Mouse (Mus musculus): ENCODE measurements around the gene Tbc1d24. TPM values are rescaled to one million over a fixed set of nuclear protein-coding genes. Genes with fewer than 3 reads are reported as not detected.

Tbc1d24 gene
- polyA plus RNA-seq, 1 experiment from 2014 or later, result 11.1 TPM

DNA sequence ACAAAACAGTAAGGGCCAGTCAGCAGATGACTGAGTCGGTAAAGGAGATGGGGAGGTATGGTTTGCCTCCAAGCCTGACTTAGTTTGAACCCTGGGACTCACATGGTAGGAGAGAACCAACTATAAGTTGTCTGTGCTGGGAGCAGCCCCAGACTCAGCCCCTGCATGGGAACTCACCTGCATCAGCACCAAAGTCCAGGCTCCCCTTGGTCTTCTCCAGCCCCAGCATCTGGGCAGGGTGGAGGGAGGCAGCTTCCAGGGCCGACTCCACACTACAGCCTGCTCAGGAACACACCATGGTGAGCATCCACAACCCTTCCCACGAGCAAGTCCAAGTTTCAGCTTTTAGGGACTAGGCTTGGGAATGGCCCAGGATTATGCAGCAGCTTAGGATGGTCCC lies 49.0 kb downstream of the Tbc1d24 start:
- ATAC-seq, result no peak
- H3K27me3 ChIP-seq (replicated peaks), result no peaks in the 10 kb centered on the region
- H3K9ac ChIP-seq, result no peak overlapping the region
- H3K27ac ChIP-seq, result no peak overlapping the region
- peaks cover 33% of the 10 kb centered on the region for H3K4me1 ChIP-seq
- H3K4me3 ChIP-seq, result no peak overlapping the region
- WGBS (ENCODE audit: insufficient replicate concordance), result 71% methylated on average over 3 of the region's 3 CpGs
- no peaks in the 10 kb centered on the region for H3K9me3 ChIP-seq (replicated peaks)
- H3K36me3 ChIP-seq, result peaks cover 20% of the 10 kb centered on the region
- H3K4me2 ChIP-seq, result no peak overlapping the region

DNA sequence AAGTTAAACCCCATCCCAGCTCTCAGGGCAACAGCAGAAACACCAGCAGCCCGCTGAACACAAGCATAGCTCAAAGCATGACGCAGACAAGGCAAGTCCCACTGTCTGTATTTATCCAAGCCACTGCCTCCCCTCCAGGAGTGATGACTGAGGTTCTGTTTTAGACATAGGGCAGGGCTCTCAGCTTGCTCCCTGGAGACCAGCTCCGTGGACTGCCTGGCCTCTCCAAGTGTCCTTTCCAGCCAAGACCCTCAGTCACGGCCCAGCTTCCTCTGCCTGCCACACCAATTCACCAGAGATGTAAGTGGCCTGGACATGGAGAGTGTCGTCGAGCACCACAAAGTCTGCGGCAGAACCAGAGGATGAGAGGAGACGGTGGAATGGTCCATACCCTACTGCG lies 49.6 kb downstream of the Tbc1d24 start:
- 79% methylated on average over 9 of the region's 9 CpGs for WGBS (ENCODE audit: insufficient replicate concordance)

DNA sequence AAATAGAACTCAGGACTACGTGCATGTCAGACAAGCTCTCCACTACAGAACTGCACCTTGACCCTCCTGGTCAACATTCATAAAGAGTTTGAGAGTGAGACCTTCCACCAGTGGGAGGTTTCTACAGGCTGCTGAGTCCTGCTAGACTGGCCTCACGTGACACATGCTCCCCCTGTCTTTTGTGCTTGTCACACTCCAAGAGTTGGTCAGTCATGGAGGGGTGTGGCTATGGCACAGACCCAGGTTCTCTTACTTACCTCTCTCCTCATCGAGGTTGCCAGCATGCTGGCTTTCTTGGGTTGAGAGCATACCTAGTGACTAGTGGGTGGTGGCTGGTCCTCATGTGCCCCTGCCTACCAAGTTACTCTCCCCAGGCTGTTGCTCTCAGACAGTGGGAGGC lies 50.9 kb downstream of the Tbc1d24 start:
- Histone ChIP-seq H3K27ac (no peak overlapping the region), H3K4me2 (no peak overlapping the region), H3K4me1 (peaks cover 36% of the 10 kb centered on the region), H3K36me3 (peaks cover 20% of the 10 kb centered on the region), H3K27me3 (replicated peaks) (no peaks in the 10 kb centered on the region), H3K4me3 (no peak overlapping the region), H3K9me3 (replicated peaks) (no peaks in the 10 kb centered on the region), H3K9ac (no peak overlapping the region)
- 64% methylated on average over 3 of the region's 3 CpGs for WGBS (ENCODE audit: insufficient replicate concordance)
- no peak for ATAC-seq

More for the DNA sequence above, 49.6 kb downstream of the Tbc1d24 start:
- no peaks in the 10 kb centered on the region for H3K27me3 ChIP-seq (replicated peaks)
- peaks cover 36% of the 10 kb centered on the region for H3K4me1 ChIP-seq
- no peaks in the 10 kb centered on the region for H3K9me3 ChIP-seq (replicated peaks)
- H3K36me3 ChIP-seq, result peaks cover 20% of the 10 kb centered on the region
- no peak overlapping the region for H3K27ac ChIP-seq
- H3K9ac ChIP-seq, result no peak overlapping the region
- H3K4me2 ChIP-seq, result no peak overlapping the region
- no peak overlapping the region for H3K4me3 ChIP-seq
- no peak for ATAC-seq

DNA sequence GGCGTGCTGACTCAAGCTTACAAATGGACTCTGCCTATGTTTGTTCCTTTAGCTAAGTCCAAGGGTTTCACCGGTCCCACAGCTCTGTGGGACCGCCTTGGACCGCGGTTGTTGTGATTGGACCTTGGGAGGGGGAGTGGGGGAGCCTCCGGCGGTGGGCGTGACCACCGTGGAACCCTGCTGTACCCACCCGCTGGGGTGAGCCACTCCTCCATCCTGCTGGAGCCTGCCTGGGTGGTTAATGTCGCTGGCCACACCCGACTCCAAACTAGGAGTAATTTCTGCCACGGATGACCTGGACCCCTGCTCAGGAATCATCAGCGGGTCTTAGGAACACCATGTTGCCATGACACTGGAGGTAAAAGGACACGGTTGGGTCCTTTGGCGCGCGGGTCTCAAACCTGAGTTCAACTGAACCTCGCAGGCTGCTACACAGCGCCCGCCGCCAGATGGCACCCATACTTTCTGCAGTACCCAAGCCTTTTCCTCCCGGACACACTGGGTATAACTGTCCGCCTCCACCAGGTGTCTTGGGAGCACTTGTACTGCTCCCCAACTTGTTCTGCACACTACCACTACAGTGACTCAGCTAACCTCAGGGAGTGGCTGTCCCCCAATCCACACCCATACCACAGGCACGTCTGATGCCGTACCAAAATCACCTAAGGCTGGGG lies 53.3 kb downstream of the Tbc1d24 start:
- 1% methylated on average over 26 of the region's 26 CpGs for WGBS (ENCODE audit: insufficient replicate concordance)
- Histone ChIP-seq H3K9ac (peak overlapping the region; percentile 67), H3K4me2 (peak overlapping the region; percentile 89), H3K27ac (peak overlapping the region; percentile 84), H3K4me3 (peak overlapping the region; percentile 54), H3K9me3 (replicated peaks) (no peaks in the 10 kb centered on the region), H3K4me1 (peaks cover 28% of the 10 kb centered on the region), H3K27me3 (replicated peaks) (no peaks in the 10 kb centered on the region), H3K36me3 (peaks cover 12% of the 10 kb centered on the region)
- ATAC-seq, result peak; percentile 99

DNA sequence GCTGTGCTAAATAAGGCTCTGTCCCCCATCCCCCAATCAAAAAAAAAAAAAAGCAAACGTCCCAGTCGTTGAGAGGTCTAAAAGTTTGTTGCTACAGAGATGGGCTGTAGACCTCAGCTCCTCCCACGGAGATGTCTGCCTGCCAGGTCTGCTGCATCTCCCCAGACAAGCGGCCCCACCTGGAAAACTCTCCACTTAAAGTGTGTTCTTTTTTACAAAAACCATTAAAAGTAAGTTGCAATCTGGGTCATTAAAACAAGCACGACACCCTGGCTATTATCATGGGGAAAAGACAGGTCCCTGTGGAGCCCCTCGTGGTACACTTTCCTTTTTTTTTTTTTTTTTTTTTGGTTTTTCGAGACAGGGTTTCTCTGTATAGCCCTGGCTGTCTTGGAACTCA lies 54.0 kb downstream of the Tbc1d24 start:
- peaks cover 10% of the 10 kb centered on the region for H3K36me3 ChIP-seq
- no peaks in the 10 kb centered on the region for H3K27me3 ChIP-seq (replicated peaks)
- peak overlapping the region; percentile 89 for H3K4me2 ChIP-seq
- peak overlapping the region; percentile 67 for H3K9ac ChIP-seq
- peak overlapping the region; percentile 54; the same call in 1 of the 2 replicates for H3K4me3 ChIP-seq
- peaks cover 28% of the 10 kb centered on the region for H3K4me1 ChIP-seq
- no peak for ATAC-seq
- peak overlapping the region; percentile 84; the same call in 1 of the 2 replicates for H3K27ac ChIP-seq
- WGBS (ENCODE audit: insufficient replicate concordance), result 21% methylated on average over 7 of the region's 7 CpGs
- H3K9me3 ChIP-seq (replicated peaks), result no peaks in the 10 kb centered on the region

DNA sequence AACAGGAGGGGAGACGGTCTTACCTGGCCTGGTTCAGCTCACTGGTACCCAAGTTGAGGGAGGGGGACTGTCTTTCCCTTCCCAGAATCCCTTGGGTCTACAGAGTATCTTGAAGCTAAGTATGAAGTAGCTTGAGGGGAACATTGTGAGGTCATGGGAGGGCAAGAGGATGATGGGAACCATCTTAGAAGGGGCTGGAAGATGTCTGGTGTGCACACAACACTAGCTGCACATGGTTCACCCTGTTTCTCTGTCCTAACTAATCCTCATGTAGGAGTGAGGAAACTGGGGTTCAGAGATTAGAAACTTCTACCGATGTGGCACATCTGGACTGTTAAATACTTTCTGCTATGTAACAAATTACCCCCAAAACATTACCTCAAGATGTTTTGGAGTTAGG lies 54.5 kb downstream of the Tbc1d24 start, which contains the start of gene Pdpk1:
TSS of gene Pdpk1 (minus strand) at position 101 of the 400 bp plus-strand sequence.
- H3K27me3 ChIP-seq (replicated peaks), result no peaks in the 10 kb centered on the region
- H3K36me3 ChIP-seq, result peaks cover 4% of the 10 kb centered on the region; the same call in 1 of the 2 replicates
- peak within 1 kb of the TSS; percentile 67 for H3K9ac ChIP-seq
- peaks cover 28% of the 10 kb centered on the region for H3K4me1 ChIP-seq
- no peaks in the 10 kb centered on the region for H3K9me3 ChIP-seq (replicated peaks)
- H3K4me3 ChIP-seq, result peak within 1 kb of the TSS; percentile 54
- no peak for ATAC-seq
- WGBS (ENCODE audit: insufficient replicate concordance), result 75% methylated on average over 2 of the region's 2 CpGs
- peak within 1 kb of the TSS; percentile 89 for H3K4me2 ChIP-seq
- peak within 1 kb of the TSS; percentile 84 for H3K27ac ChIP-seq

DNA sequence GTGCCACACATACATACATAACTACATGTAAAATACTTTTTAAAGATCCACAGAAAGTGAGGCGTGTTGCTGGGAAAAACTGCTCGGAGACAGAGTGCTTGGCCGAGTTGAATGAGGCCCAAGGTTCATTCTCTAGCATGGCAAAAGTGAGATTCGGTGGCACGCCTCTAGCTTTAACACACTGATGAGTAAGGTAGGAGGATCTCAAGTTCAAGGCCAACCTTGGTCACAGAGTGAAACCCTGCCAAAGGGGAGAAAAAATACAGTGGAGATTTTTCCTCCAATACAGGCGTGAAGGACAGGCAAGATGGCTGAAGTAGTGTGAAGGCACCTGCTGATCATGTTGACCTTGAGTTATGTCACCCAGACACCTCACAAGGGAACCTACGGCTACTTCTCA lies 55.9 kb downstream of the Tbc1d24 start:
- no peak overlapping the region for H3K4me3 ChIP-seq
- H3K27ac ChIP-seq, result no peak overlapping the region
- 82% methylated on average over 7 of the region's 7 CpGs for WGBS (ENCODE audit: insufficient replicate concordance)
- no peaks in the 10 kb centered on the region for H3K27me3 ChIP-seq (replicated peaks)
- H3K4me1 ChIP-seq, result peaks cover 28% of the 10 kb centered on the region
- no peaks in the 10 kb centered on the region for H3K9me3 ChIP-seq (replicated peaks)
- no peak overlapping the region for H3K4me2 ChIP-seq
- H3K36me3 ChIP-seq, result no peaks in the 10 kb centered on the region
- ATAC-seq, result no peak
- no peak overlapping the region for H3K9ac ChIP-seq

DNA sequence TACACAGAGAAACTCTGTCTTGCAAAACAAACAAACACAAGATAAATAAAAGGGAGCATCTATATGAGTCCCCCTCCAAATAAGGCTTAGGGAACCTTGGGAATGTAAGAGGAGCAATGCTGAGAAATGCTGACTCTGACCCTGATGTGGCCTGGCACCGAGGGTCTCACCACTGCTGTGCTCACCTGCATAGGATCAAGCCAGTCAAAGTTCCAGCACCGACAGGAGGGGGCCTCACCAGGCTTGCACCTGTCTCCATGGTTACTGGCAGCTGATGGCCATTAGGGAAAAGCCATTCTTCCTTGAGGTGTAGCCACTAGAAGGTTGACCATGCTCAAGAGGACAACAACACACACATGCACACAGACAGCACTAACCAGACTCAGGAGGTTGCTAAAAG lies 62.5 kb downstream of the Tbc1d24 start:
- peaks cover 9% of the 10 kb centered on the region for H3K36me3 ChIP-seq
- H3K9me3 ChIP-seq (replicated peaks), result no peaks in the 10 kb centered on the region
- 58% methylated on average over 2 of the region's 2 CpGs for WGBS (ENCODE audit: insufficient replicate concordance)
- no peak overlapping the region for H3K4me3 ChIP-seq
- peak overlapping the region; percentile 70 for H3K4me2 ChIP-seq
- H3K9ac ChIP-seq, result no peak overlapping the region
- H3K4me1 ChIP-seq, result peaks cover 35% of the 10 kb centered on the region
- H3K27ac ChIP-seq, result no peak overlapping the region
- H3K27me3 ChIP-seq (replicated peaks), result no peaks in the 10 kb centered on the region
- no peak for ATAC-seq

DNA sequence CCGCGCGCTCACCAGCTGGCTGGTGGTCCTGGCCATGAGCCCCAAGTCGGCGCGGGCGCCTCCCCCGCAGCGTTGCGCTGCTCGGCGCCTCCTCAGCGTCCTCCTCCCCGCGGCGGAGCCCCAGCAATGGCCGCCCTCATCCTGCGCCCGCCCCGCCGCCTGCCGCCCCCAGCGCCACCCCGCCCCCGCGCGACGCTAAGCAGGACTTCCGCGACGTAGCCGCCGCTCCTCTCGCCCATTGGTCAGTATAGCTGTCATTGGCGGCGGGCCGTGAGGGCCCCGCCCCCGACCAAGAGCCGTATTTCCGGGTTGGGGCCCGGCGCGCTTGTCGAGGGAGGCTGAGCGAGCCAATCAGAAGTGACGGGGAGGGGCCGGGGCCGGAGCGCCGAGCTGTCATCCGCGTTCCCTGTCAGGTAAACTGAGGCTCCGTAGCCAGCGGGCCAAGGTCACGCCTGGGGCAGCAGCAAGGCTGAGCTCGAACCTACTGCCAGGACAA lies 63.9 kb downstream of the Tbc1d24 start:
- H3K27ac ChIP-seq, result peak overlapping the region; percentile 88
- H3K27me3 ChIP-seq (replicated peaks), result no peaks in the 10 kb centered on the region
- WGBS (ENCODE audit: insufficient replicate concordance), result under 1% methylated on average over 57 of the region's 57 CpGs
- ATAC-seq, result peak; percentile 96
- no peaks in the 10 kb centered on the region for H3K9me3 ChIP-seq (replicated peaks)
- H3K9ac ChIP-seq, result peak overlapping the region; percentile 91
- H3K36me3 ChIP-seq, result peaks cover 14% of the 10 kb centered on the region
- peak overlapping the region; percentile 70 for H3K4me2 ChIP-seq
- peaks cover 48% of the 10 kb centered on the region for H3K4me1 ChIP-seq
- peak overlapping the region; percentile 82 for H3K4me3 ChIP-seq

DNA sequence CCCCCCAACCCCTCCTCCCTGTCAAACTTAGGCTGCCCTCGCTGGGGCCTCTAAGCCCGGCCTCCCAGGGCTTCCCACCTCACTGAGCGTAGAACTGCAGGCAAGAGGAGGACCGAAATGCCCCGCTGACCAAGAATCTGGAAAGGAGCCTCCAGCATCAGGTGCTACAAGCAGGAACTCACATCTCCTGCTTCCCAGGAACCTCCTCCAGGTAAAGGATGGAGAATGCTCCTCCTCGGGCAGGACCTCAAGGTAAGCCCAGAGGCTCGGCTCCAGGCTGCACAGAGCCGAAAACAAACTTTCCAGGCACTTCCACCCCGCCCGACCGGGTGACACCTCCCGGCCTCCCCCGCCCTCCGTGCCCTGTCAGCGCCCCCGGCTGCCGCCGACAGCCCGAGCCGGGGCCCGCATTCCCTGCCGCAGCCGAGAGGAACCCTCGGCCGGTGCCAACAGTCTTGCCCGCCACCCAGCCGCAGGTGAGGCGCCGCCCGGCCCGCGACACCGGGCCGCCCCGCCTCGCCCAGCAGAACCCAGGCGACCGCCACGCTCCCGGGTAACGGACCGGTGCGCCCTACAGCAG lies 64.4 kb downstream of the Tbc1d24 start:
- Histone ChIP-seq H3K9ac (peak overlapping the region; percentile 91), H3K4me2 (peak overlapping the region; percentile 69), H3K4me3 (peak overlapping the region; percentile 82), H3K9me3 (replicated peaks) (no peaks in the 10 kb centered on the region), H3K4me1 (peaks cover 48% of the 10 kb centered on the region), H3K36me3 (peaks cover 14% of the 10 kb centered on the region), H3K27me3 (replicated peaks) (no peaks in the 10 kb centered on the region), H3K27ac (peak overlapping the region; percentile 88)
- 2% methylated on average over 31 of the region's 43 CpGs for WGBS (ENCODE audit: insufficient replicate concordance)
- ATAC-seq, result peak; percentile 59

DNA sequence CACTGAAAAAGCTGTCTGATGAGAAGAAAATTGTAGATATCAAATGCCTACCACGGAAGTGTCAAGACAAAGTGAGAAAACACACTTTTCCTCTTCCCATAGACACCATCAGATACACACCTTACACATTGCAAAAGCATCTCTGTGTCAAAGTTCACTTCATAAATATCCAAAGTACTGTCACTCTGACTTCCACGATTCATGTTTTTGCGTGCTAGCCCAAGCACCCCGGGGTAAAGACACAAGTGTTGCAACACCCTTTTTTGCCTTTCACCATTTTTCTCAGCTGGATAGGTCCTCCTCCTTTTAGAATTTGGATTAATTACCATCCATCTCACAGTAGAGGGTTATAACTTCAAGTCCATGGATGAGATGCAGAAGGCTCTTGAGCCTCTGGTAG lies 65.4 kb downstream of the Tbc1d24 start:
- 83% methylated on average over 4 of the region's 4 CpGs for WGBS (ENCODE audit: insufficient replicate concordance)
- Histone ChIP-seq H3K36me3 (peaks cover 14% of the 10 kb centered on the region), H3K27ac (peak overlapping the region; percentile 88; the same call in 1 of the 2 replicates), H3K4me2 (peak overlapping the region; percentile 69), H3K4me1 (peaks cover 51% of the 10 kb centered on the region), H3K9me3 (replicated peaks) (no peaks in the 10 kb centered on the region), H3K27me3 (replicated peaks) (no peaks in the 10 kb centered on the region), H3K9ac (peak overlapping the region; percentile 91), H3K4me3 (peak overlapping the region; percentile 82)
- no peak for ATAC-seq

DNA sequence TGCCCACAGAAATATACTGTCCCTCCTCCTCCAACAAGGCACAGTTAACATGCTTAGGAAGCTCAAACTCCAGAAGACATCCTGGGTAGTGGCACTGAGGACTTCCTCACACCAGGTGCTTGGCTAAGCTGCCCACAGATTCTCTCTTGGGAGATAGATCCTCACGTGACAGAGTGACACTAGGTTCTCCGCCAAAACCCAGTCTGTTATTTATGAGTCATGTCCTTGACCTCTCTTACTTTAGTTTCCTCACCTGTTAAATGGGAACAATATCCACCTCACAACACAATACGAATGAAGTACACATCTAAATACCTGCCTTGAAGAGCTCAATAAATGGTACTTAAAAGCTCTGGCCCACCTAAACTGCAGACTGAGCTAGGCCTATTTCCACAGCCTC lies 66.1 kb downstream of the Tbc1d24 start:
- Histone ChIP-seq H3K27me3 (replicated peaks) (no peaks in the 10 kb centered on the region), H3K4me3 (no peak overlapping the region), H3K36me3 (peaks cover 14% of the 10 kb centered on the region), H3K9ac (no peak overlapping the region), H3K4me1 (peaks cover 58% of the 10 kb centered on the region), H3K4me2 (peak overlapping the region; percentile 69; the same call in 1 of the 2 replicates), H3K27ac (no peak overlapping the region), H3K9me3 (replicated peaks) (no peaks in the 10 kb centered on the region)
- no peak for ATAC-seq
- WGBS (ENCODE audit: insufficient replicate concordance), result 77% methylated on average over 3 of the region's 3 CpGs

All from liver, embryonic 12.5 days (tissue).